Mouse (Mus musculus) kidney, postnatal 0 days (tissue): ENCODE measurements at regions not wholly inside any gene's neighbourhood (a gene's known extent, or its start where the extent isn't known, plus 50 kb on each side); places are given as distances from the start of the nearest gene placed in this dataset.
A peak's percentile ranks its signal among the peaks of the same experiment; 100 is the strongest.

ENCODE experiments used
- ATAC-seq: fragments of 200-750 bp; cut with Nextera tagmentation; replicated peaks from 2 replicates; pipeline ENCODE4 v1.8.0; 2017; ENCODE audit warnings: low read depth, moderate number of reproducible peaks, moderate TSS enrichment, moderate library complexity; ENCODE audit not compliant: low FRiP score
- DNase-seq: peaks from one replicate; pipeline ENCODE4 v3.0.0-alpha.2; 2016; ENCODE audit warnings: low spot score
- H3K27ac ChIP-seq: fragments of 300-500 bp; sonication (generic); 2 replicates; pipeline ENCODE4 v1.5.1; 2014; ENCODE audit warnings: mild to moderate bottlenecking
- H3K27me3 ChIP-seq: fragments of 300-500 bp; sonication (generic); 2 replicates; pipeline ENCODE4 v1.6.1; 2014; ENCODE audit warnings: low read length, mixed read lengths; ENCODE audit not compliant: insufficient read depth
- H3K36me3 ChIP-seq: fragments of 300-500 bp; sonication (generic); 2 replicates; pipeline ENCODE4 v1.6.1; 2014; ENCODE audit warnings: low read length, mixed read lengths; ENCODE audit not compliant: insufficient read depth
- H3K4me1 ChIP-seq: fragments of 300-500 bp; sonication (generic); replicated peaks from 2 replicates; pipeline ENCODE4 v1.6.1; 2014; ENCODE audit warnings: antibody characterized with exemption, low read length, mixed read lengths; ENCODE audit not compliant: insufficient read depth
- H3K4me2 ChIP-seq: fragments of 300-500 bp; sonication (generic); 2 replicates; pipeline ENCODE4 v1.6.1; 2014; ENCODE audit warnings: mild to moderate bottlenecking, low read length, moderate library complexity, mixed read lengths
- H3K4me3 ChIP-seq: fragments of 300-500 bp; sonication (generic); replicated peaks from 2 replicates; pipeline ENCODE4 v1.5.1; 2014; ENCODE audit warnings: low read depth, low read length
- H3K9ac ChIP-seq: fragments of 300-500 bp; sonication (generic); 2 replicates; pipeline ENCODE4 v1.6.1; 2014; ENCODE audit warnings: low read depth, low read length
- H3K9me3 ChIP-seq: fragments of 300-500 bp; sonication (generic); replicated peaks from 2 replicates; pipeline ENCODE4 v1.6.1; 2016; ENCODE audit warnings: low read length, inconsistent platforms, mixed read lengths
- CTCF ChIP-seq: IDR thresholded peaks from 2 replicates; pipeline ENCODE4 v1.5.1; 2016; ENCODE audit warnings: antibody characterized with exemption, low read depth, mild to moderate bottlenecking, moderate library complexity
- WGBS: fragments of 180-500 bp; shearing (Covaris S2); extraction: QIAGEN DNeasy Blood & Tissue Kit; methylation state at CpG from one replicate; pipeline ENCODE4 v1.1.7; 2014; 5-methylcytosine and 5-hydroxymethylcytosine counted together

DNA sequence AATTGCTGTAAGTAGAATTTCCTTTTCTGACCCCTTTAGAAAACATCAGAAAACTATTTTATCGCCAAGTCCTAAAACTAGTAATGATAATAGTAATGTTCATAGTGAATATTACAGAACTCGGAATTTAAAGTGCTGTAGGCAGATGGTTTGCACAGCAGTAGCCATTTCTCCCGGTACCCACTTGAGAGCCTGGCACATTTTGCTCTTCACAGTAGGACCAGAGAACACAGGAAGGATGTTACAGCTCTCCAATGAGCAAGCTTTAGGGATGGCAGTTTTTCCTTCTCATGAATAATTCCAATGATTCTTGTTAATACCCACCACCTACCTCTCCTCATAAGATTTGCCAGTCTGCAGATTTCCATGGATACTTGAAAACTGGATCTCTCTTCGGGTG lies 253.2 kb upstream of the Impg1 start:
- Histone ChIP-seq H3K9me3 (no peaks in the 10 kb centered on the region), H3K4me3 (no peak overlapping the region), H3K9ac (no peak overlapping the region), H3K27me3 (no peaks in the 10 kb centered on the region), H3K36me3 (no peaks in the 10 kb centered on the region), H3K4me2 (no peak overlapping the region), H3K4me1 (no peaks in the 10 kb centered on the region), H3K27ac (no peak overlapping the region)
- no peak for DNase-seq
- TF ChIP-seq CTCF, result no peak
- no peak for ATAC-seq
- WGBS, result 89% methylated on average over 4 of the region's 4 CpGs

DNA sequence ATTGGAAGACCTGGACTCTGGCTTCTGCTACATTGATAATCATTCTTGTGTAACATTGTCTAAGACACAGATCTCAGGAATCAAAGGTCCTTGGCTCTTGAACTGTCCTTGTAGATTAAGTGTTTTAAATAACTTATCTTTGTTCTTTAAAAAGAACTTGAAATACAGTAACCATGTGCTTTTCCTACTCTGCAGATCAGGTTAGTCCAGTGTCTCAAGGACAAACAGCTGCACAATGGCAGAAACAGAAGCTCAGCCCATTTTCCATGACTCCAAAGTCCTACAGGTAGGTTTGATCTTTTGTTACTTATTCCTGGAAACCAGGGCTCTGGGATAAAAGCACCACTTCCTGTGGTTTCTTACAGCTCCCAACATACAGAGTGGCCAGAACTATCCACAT lies 244.5 kb upstream of the Impg1 start:
- DNase-seq (no peak), ATAC-seq (no peak)
- Histone ChIP-seq H3K36me3 (no peaks in the 10 kb centered on the region), H3K4me2 (no peak overlapping the region), H3K27ac (no peak overlapping the region), H3K9ac (no peak overlapping the region), H3K4me1 (no peaks in the 10 kb centered on the region), H3K4me3 (no peak overlapping the region), H3K9me3 (no peaks in the 10 kb centered on the region), H3K27me3 (no peaks in the 10 kb centered on the region)
- no peak for TF ChIP-seq CTCF

- Histone ChIP-seq H3K4me3 (no peak overlapping the region), H3K36me3 (no peaks in the 10 kb centered on the region), H3K9ac (no peak overlapping the region), H3K9me3 (no peaks in the 10 kb centered on the region), H3K27me3 (no peaks in the 10 kb centered on the region), H3K27ac (no peak overlapping the region), H3K4me2 (no peak overlapping the region), H3K4me1 (no peaks in the 10 kb centered on the region)
- no peak for ATAC-seq
- WGBS, result 81% methylated on average over 2 of the region's 2 CpGs
- no peak for DNase-seq
- no peak for TF ChIP-seq CTCF
These were observed 240.0 kb upstream of the Impg1 start for GRCm38 (mm10) chr9:80705264-80705663.

GRCm38 (mm10) chr9:80697171-80697570 lies 231.9 kb upstream of the Impg1 start:
- Histone ChIP-seq H3K4me3 (no peak overlapping the region), H3K4me2 (no peak overlapping the region), H3K9ac (no peak overlapping the region), H3K4me1 (no peaks in the 10 kb centered on the region), H3K27me3 (no peaks in the 10 kb centered on the region), H3K36me3 (no peaks in the 10 kb centered on the region), H3K27ac (no peak overlapping the region), H3K9me3 (no peaks in the 10 kb centered on the region)
- DNase-seq (no peak), ATAC-seq (no peak)
- 72% methylated on average over 2 of the region's 2 CpGs for WGBS
- no peak for TF ChIP-seq CTCF

- 68% methylated on average over 9 of the region's 9 CpGs for WGBS
- H3K4me3 ChIP-seq, result no peak overlapping the region
- H3K9ac ChIP-seq, result no peak overlapping the region
- H3K27ac ChIP-seq, result no peak overlapping the region
- no peaks in the 10 kb centered on the region for H3K36me3 ChIP-seq
- DNase-seq, result peak; percentile 0
- no peak overlapping the region for H3K4me2 ChIP-seq
- H3K9me3 ChIP-seq, result no peaks in the 10 kb centered on the region
- ATAC-seq, result peak; percentile 69
- H3K27me3 ChIP-seq, result no peaks in the 10 kb centered on the region
- no peak for TF ChIP-seq CTCF
- H3K4me1 ChIP-seq, result no peaks in the 10 kb centered on the region
These were observed 223.3 kb upstream of the Impg1 start for GRCm38 (mm10) chr9:80688481-80689086.

DNA sequence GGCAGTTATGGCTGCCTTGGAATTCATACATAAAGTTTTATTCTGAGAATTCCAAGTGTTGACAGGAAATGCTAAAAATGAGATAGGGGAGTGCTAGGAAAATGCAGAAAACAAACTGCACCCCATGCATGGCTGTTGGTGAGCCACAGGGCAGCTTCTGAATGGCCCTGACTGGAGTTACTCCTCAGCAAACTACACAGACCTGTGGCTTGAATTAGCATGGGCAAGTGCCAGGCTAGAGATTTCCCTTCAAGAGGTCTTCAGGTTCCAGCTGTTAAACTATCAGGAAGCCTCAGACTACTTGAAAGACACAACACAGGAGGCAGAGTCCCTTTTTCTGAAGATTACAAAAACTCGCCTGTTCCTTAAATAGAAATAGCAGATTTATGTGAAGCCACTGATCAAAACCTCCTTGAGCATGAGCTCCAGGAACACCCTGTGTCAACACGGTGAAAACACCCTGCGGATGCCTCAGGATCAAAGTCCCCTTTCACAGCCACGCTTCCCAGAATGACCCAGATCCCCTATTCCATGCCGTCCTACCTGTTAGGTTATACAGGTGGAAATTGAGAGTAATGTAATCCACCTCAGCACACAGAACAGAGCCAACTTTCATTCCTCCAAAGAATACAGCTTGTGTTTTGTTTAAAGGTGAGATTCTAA lies 217.9 kb upstream of the Impg1 start:
- no peaks in the 10 kb centered on the region for H3K27me3 ChIP-seq
- WGBS, result 60% methylated on average over 5 of the region's 5 CpGs
- no peak overlapping the region for H3K4me3 ChIP-seq
- DNase-seq (no peak), ATAC-seq (no peak)
- no peaks in the 10 kb centered on the region for H3K4me1 ChIP-seq
- H3K9me3 ChIP-seq, result no peaks in the 10 kb centered on the region
- no peak overlapping the region for H3K9ac ChIP-seq
- H3K36me3 ChIP-seq, result no peaks in the 10 kb centered on the region
- H3K27ac ChIP-seq, result no peak overlapping the region
- no peak overlapping the region for H3K4me2 ChIP-seq
- TF ChIP-seq CTCF, result no peak

- Histone ChIP-seq H3K27ac (no peak overlapping the region), H3K9ac (no peak overlapping the region), H3K4me3 (no peak overlapping the region), H3K4me1 (no peaks in the 10 kb centered on the region), H3K9me3 (no peaks in the 10 kb centered on the region), H3K36me3 (no peaks in the 10 kb centered on the region), H3K27me3 (no peaks in the 10 kb centered on the region), H3K4me2 (no peak overlapping the region)
- no peak for DNase-seq
- TF ChIP-seq CTCF, result no peak
- ATAC-seq, result no peak
- 80% methylated on average over 2 of the region's 2 CpGs for WGBS
These were observed 216.4 kb upstream of the Impg1 start for GRCm38 (mm10) chr9:80681709-80682108.
